Mouse (Mus musculus): ENCODE measurements at regions not wholly inside any gene's neighbourhood (a gene's known extent, or its start where the extent isn't known, plus 50 kb on each side); places are given as distances from the start of the nearest gene placed in this dataset.

- DNase-seq (ENCODE audit: extremely low spot score in 1 of 2, low spot score in 2 of 2) = no peak
- intact Hi-C loops (cut with DNase I) = no loop called here
Measured at GRCm38 (mm10) chr7:67430987-67431386, 58.3 kb upstream of the Mef2a start.

GRCm38 (mm10) chr7:67430041-67430440 is 57.4 kb upstream of the Mef2a start:
- intact Hi-C loops (cut with DNase I) = no loop called here
- no peak for DNase-seq (ENCODE audit: extremely low spot score in 1 of 2, low spot score in 2 of 2)

GRCm38 (mm10) chr7:67429008-67429873 is 56.6 kb upstream of the Mef2a start:
- intact Hi-C loops (cut with DNase I) = no loop called here
- no peak for DNase-seq (ENCODE audit: extremely low spot score in 1 of 2, low spot score in 2 of 2)

- intact Hi-C loops (cut with DNase I) = no loop called here
- no peak for DNase-seq (ENCODE audit: extremely low spot score in 1 of 2, low spot score in 2 of 2)
Measured at GRCm38 (mm10) chr7:67428388-67428787, 55.7 kb upstream of the Mef2a start.

GRCm38 (mm10) chr7:67426076-67426475 is 53.4 kb upstream of the Mef2a start:
- no peak for DNase-seq (ENCODE audit: extremely low spot score in 1 of 2, low spot score in 2 of 2)
- intact Hi-C loops (cut with DNase I) = no loop called here

- intact Hi-C loops (cut with DNase I) = no loop called here
- no peak for DNase-seq (ENCODE audit: extremely low spot score in 1 of 2, low spot score in 2 of 2)
Measured at GRCm38 (mm10) chr7:67425581-67425980, 52.9 kb upstream of the Mef2a start.

GRCm38 (mm10) chr7:67424810-67425485 is 52.3 kb upstream of the Mef2a start:
- DNase-seq (ENCODE audit: extremely low spot score in 1 of 2, low spot score in 2 of 2) = no peak
- intact Hi-C loops (cut with DNase I) = no loop called here

All from left cerebral cortex, postnatal 10 days (tissue).